Mouse (Mus musculus): Measurements from ENCODE around the gene Cd1d1. TPM values are rescaled to one million over a fixed set of nuclear protein-coding genes. Genes with fewer than 3 reads are reported as not detected.
A peak's percentile ranks its signal among the peaks of the same experiment; 100 is the strongest.

Gene Cd1d1
- polyA plus RNA-seq (2015; fragmentation: Nextera tagmentation; extraction: Ambion mirVana) = 30.0 and 30.5 TPM in 2 replicates

DNA sequence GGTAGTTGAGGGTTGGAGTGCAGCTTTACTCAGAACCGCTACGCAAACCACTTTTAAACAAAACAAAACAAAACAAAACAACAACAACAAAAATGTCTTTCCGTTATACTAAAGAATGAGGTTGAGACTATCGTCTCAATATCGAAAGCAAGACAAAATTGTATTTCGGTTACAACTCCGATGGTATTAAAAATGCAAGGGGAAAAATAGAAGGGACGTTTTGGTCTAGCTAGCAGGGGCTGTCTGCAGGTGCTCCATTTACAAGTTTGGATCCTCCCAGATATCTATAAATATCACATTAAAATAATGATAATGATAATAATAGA lies at the start of gene Cd1d1:
Cd1d1 (minus strand) TSS at position 27 of the 326 bp plus-strand sequence.
- no peaks in the 10 kb centered on the region for H3K9me3 ChIP-seq (ENCODE audit: control insufficient read depth, low read length)
- H3K4me3 ChIP-seq (ENCODE audit: low read length) = peak within 1 kb of the TSS; percentile 64
- peak within 1 kb of the TSS; percentile 82 for H3K9ac ChIP-seq (ENCODE audit: low read depth, low read length)
- no peaks in the 10 kb centered on the region for H3K36me3 ChIP-seq (ENCODE audit: control insufficient read depth, insufficient read depth, low read length)
- H3K4me2 ChIP-seq (ENCODE audit: low read depth, low read length) = peak within 1 kb of the TSS; percentile 63
- H3K27ac ChIP-seq (ENCODE audit: low read length) = peak within 1 kb of the TSS; percentile 84
- H3K27me3 ChIP-seq (replicated peaks; ENCODE audit: control insufficient read depth, insufficient read depth, low read length) = no peaks in the 10 kb centered on the region
- no peak for ATAC-seq
- H3K4me1 ChIP-seq (ENCODE audit: control insufficient read depth, insufficient read depth, low read length) = no peaks in the 10 kb centered on the region
- 26% methylated on average over 8 of the region's 8 CpGs for WGBS

DNA sequence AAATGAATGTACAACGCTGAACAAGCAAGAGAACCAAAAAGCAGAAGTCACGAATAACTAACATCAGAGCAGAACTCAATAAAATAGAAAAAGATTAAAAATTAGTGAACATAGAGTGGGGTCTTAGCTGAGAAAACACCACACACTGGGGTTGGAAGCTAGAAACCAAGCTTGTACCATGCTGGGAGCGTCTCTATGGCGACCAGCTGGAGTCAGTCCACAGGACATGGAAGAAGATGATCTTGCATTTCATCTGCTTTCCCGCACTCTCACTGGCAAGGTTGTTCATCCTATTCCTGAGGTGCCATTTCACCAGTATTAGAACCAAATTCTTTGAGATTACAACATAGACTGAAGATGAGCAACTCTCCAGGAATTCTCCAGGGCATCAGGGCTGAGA lies 48.6 kb upstream of the Cd1d1 start:
- no peak overlapping the region for H3K4me3 ChIP-seq (ENCODE audit: low read length)

DNA sequence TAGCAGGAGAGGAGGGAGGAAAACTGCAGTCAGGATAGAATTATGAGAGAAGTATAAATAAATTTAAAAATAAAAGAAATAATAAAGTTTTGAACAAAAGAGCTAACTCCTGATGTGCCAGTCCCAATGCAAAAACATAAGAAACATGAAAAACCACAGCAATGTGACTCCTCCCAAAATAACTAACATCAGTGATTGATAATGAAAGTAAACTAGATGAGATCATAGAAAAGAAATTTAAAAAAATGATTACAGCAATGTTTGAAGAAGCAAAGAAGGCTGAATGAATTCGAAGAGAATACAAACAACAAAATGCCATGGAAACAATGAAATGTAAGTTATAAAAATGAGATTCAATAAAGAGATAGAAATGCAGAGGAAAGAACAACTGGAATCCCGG lies 42.5 kb upstream of the Cd1d1 start:
- Histone ChIP-seq H3K27me3 (replicated peaks; ENCODE audit: control insufficient read depth, insufficient read depth, low read length) (no peaks in the 10 kb centered on the region), H3K9me3 (ENCODE audit: control insufficient read depth, low read length) (no peaks in the 10 kb centered on the region), H3K4me3 (ENCODE audit: low read length) (no peak overlapping the region), H3K9ac (ENCODE audit: low read depth, low read length) (no peak overlapping the region), H3K4me1 (ENCODE audit: control insufficient read depth, insufficient read depth, low read length) (no peaks in the 10 kb centered on the region), H3K36me3 (ENCODE audit: control insufficient read depth, insufficient read depth, low read length) (no peaks in the 10 kb centered on the region), H3K4me2 (ENCODE audit: low read depth, low read length) (no peak overlapping the region), H3K27ac (ENCODE audit: low read length) (no peak overlapping the region)
- no peak for ATAC-seq
- WGBS = 76% methylated on average over 2 of the region's 2 CpGs

More for the DNA sequence above, 48.6 kb upstream of the Cd1d1 start:
- Histone ChIP-seq H3K9me3 (ENCODE audit: control insufficient read depth, low read length) (no peaks in the 10 kb centered on the region), H3K9ac (ENCODE audit: low read depth, low read length) (no peak overlapping the region), H3K27ac (ENCODE audit: low read length) (no peak overlapping the region), H3K27me3 (replicated peaks; ENCODE audit: control insufficient read depth, insufficient read depth, low read length) (no peaks in the 10 kb centered on the region), H3K36me3 (ENCODE audit: control insufficient read depth, insufficient read depth, low read length) (no peaks in the 10 kb centered on the region), H3K4me2 (ENCODE audit: low read depth, low read length) (no peak overlapping the region), H3K4me1 (ENCODE audit: control insufficient read depth, insufficient read depth, low read length) (no peaks in the 10 kb centered on the region)
- no peak for ATAC-seq
- WGBS = 81% methylated on average over 5 of the region's 5 CpGs

DNA sequence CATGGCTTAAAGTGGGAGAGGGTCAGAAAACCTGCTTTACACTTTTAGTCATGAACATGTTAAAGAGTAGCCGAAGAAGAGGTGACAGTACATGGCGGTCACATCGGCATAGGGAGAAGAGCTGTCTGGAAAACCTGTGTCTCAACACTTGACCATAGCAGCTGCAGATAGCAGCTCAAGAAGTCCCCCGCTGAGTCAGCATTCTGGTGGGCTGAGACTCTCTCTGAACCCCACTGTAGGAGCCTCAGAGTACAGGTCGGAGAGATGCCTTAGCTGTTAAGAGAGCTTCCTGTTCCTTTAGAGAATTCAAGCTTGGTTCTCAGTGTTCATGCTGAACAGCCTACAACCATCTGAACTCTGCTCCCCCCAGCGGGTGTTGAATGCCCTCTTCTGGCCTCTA lies 39.3 kb upstream of the Cd1d1 start:
- Histone ChIP-seq H3K27ac (ENCODE audit: low read length) (no peak overlapping the region), H3K36me3 (ENCODE audit: control insufficient read depth, insufficient read depth, low read length) (no peaks in the 10 kb centered on the region), H3K4me3 (ENCODE audit: low read length) (no peak overlapping the region), H3K9me3 (ENCODE audit: control insufficient read depth, low read length) (no peaks in the 10 kb centered on the region), H3K4me1 (ENCODE audit: control insufficient read depth, insufficient read depth, low read length) (no peaks in the 10 kb centered on the region), H3K4me2 (ENCODE audit: low read depth, low read length) (no peak overlapping the region), H3K27me3 (replicated peaks; ENCODE audit: control insufficient read depth, insufficient read depth, low read length) (no peaks in the 10 kb centered on the region), H3K9ac (ENCODE audit: low read depth, low read length) (no peak overlapping the region)
- ATAC-seq = no peak
- 84% methylated on average over 6 of the region's 6 CpGs for WGBS

DNA sequence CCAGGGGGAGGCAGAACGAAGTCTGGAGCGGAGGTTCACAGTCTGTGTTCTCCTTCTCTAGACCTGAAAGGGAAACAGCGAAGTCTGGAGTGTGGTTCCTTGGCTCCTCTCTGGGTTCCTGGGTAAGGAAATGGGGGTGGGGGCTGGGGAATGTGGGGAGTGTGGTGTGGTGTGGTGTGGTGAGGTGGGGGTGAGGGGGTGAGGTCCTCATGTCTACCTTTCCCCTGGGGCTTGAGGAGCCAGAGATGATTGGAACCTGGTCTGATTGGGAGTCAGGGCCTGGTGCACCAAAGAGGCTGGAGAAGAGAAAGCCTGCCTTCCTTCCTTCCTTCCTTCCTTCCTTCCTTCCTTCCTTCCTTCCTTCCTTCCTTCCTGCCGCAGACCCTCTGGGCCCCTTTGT lies 34.8 kb upstream of the Cd1d1 start:
- Histone ChIP-seq H3K9ac (ENCODE audit: low read depth, low read length) (no peak overlapping the region), H3K4me3 (ENCODE audit: low read length) (no peak overlapping the region), H3K27ac (ENCODE audit: low read length) (no peak overlapping the region), H3K4me1 (ENCODE audit: control insufficient read depth, insufficient read depth, low read length) (no peaks in the 10 kb centered on the region), H3K4me2 (ENCODE audit: low read depth, low read length) (no peak overlapping the region), H3K9me3 (ENCODE audit: control insufficient read depth, low read length) (no peaks in the 10 kb centered on the region), H3K36me3 (ENCODE audit: control insufficient read depth, insufficient read depth, low read length) (no peaks in the 10 kb centered on the region), H3K27me3 (replicated peaks; ENCODE audit: control insufficient read depth, insufficient read depth, low read length) (no peaks in the 10 kb centered on the region)
- 91% methylated on average over 4 of the region's 4 CpGs for WGBS
- ATAC-seq = no peak

DNA sequence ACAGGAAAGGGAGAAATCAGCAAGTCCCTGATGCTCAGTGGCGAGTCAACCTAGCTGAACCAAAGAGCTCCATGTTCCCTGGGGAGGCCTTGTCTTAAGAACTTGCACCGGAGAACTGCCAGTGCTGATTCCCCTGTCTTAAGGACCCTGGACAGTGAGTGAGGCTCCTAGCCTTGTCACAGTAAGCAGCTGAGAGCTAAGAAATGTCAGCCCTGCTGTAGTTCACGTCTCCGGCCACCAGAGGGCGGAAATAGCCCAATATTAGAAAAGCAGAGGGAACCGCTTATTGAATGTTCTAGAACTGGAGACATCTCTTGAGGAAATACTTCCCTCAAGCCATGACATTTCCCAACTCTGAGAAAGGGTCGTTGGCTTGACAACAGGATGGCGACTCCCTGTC lies 34.1 kb upstream of the Cd1d1 start:
- no peak overlapping the region for H3K27ac ChIP-seq (ENCODE audit: low read length)
- H3K9ac ChIP-seq (ENCODE audit: low read depth, low read length) = no peak overlapping the region
- no peaks in the 10 kb centered on the region for H3K4me1 ChIP-seq (ENCODE audit: control insufficient read depth, insufficient read depth, low read length)
- H3K9me3 ChIP-seq (ENCODE audit: control insufficient read depth, low read length) = no peaks in the 10 kb centered on the region
- no peaks in the 10 kb centered on the region for H3K27me3 ChIP-seq (replicated peaks; ENCODE audit: control insufficient read depth, insufficient read depth, low read length)
- no peak for ATAC-seq
- no peak overlapping the region for H3K4me3 ChIP-seq (ENCODE audit: low read length)
- WGBS = 20% methylated on average over 8 of the region's 8 CpGs
- H3K4me2 ChIP-seq (ENCODE audit: low read depth, low read length) = no peak overlapping the region
- no peaks in the 10 kb centered on the region for H3K36me3 ChIP-seq (ENCODE audit: control insufficient read depth, insufficient read depth, low read length)

DNA sequence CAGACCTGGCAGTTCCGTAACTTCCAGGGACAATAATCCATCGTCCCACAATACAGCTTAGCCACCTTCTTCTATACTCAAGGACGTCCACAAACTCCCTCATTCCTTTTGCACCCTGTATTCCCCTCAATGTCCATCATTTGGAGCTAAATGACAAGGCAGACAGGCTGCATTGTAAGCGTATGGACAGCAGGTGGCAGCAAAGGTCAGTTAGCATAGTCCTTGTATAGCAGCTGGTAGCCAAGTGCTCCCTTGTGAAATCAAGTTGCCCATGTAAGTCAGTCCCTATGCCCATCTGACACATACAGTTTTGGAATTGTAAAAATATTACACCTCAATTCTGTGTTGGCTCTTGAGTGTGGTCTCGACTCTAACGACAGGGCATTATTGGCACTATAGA lies 31.6 kb upstream of the Cd1d1 start:
- H3K27me3 ChIP-seq (replicated peaks; ENCODE audit: control insufficient read depth, insufficient read depth, low read length) = no peaks in the 10 kb centered on the region
- no peak overlapping the region for H3K4me2 ChIP-seq (ENCODE audit: low read depth, low read length)
- H3K4me3 ChIP-seq (ENCODE audit: low read length) = no peak overlapping the region
- no peaks in the 10 kb centered on the region for H3K36me3 ChIP-seq (ENCODE audit: control insufficient read depth, insufficient read depth, low read length)
- no peak for ATAC-seq
- H3K27ac ChIP-seq (ENCODE audit: low read length) = no peak overlapping the region
- 21% methylated on average over 6 of the region's 6 CpGs for WGBS
- H3K9me3 ChIP-seq (ENCODE audit: control insufficient read depth, low read length) = no peaks in the 10 kb centered on the region
- no peak overlapping the region for H3K9ac ChIP-seq (ENCODE audit: low read depth, low read length)
- no peaks in the 10 kb centered on the region for H3K4me1 ChIP-seq (ENCODE audit: control insufficient read depth, insufficient read depth, low read length)

DNA sequence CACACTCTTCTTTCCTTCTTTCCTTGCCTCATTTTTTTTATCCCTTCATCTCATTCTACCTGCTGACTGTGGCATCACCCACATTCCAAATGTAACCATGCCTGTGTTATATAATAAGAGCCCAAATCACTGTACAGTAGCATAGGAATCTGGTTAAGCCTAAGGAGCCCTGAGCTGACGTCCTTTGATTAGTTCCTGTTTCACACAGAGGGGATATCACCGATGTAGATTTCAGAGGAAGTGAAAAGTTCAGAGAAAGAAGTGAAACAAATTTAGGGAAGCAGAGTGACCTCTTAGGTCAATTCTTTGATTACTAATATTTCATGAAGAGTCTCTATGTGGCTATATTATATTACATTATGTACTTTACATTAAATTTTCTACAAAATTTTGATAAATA lies 18.5 kb upstream of the Cd1d1 start:
- no peak overlapping the region for H3K4me2 ChIP-seq (ENCODE audit: low read depth, low read length)
- no peak for ATAC-seq
- no peak overlapping the region for H3K27ac ChIP-seq (ENCODE audit: low read length)
- H3K27me3 ChIP-seq (replicated peaks; ENCODE audit: control insufficient read depth, insufficient read depth, low read length) = no peaks in the 10 kb centered on the region
- H3K4me3 ChIP-seq (ENCODE audit: low read length) = no peak overlapping the region
- no peaks in the 10 kb centered on the region for H3K4me1 ChIP-seq (ENCODE audit: control insufficient read depth, insufficient read depth, low read length)
- H3K36me3 ChIP-seq (ENCODE audit: control insufficient read depth, insufficient read depth, low read length) = no peaks in the 10 kb centered on the region
- H3K9ac ChIP-seq (ENCODE audit: low read depth, low read length) = no peak overlapping the region
- no peaks in the 10 kb centered on the region for H3K9me3 ChIP-seq (ENCODE audit: control insufficient read depth, low read length)
- WGBS = 71% methylated on average over 2 of the region's 2 CpGs

DNA sequence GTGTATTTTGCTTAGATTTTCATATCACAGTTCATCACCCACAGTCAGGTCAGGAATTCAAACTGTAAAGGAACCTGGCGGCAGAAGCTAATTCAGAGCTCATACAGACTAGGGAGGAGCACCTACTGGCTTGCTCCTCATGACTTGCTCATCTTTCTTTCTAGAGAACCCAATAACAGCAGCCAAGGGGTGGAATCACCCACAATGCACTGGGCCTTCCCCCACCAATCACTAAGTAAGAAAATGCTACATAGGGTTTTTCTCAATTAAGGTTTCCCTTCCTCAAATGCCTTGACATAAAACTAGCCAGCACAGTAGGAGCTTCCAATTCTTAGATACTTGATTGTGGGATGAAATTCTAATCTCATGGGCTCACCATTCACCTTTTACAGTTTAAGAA lies 17.8 kb upstream of the Cd1d1 start:
- H3K4me1 ChIP-seq (ENCODE audit: control insufficient read depth, insufficient read depth, low read length) = no peaks in the 10 kb centered on the region
- H3K36me3 ChIP-seq (ENCODE audit: control insufficient read depth, insufficient read depth, low read length) = no peaks in the 10 kb centered on the region
- ATAC-seq = no peak
- no peaks in the 10 kb centered on the region for H3K9me3 ChIP-seq (ENCODE audit: control insufficient read depth, low read length)
- H3K4me3 ChIP-seq (ENCODE audit: low read length) = no peak overlapping the region
- 91% methylated on average over 1 of the region's 1 CpGs for WGBS
- no peak overlapping the region for H3K27ac ChIP-seq (ENCODE audit: low read length)
- no peaks in the 10 kb centered on the region for H3K27me3 ChIP-seq (replicated peaks; ENCODE audit: control insufficient read depth, insufficient read depth, low read length)
- no peak overlapping the region for H3K4me2 ChIP-seq (ENCODE audit: low read depth, low read length)
- no peak overlapping the region for H3K9ac ChIP-seq (ENCODE audit: low read depth, low read length)

DNA sequence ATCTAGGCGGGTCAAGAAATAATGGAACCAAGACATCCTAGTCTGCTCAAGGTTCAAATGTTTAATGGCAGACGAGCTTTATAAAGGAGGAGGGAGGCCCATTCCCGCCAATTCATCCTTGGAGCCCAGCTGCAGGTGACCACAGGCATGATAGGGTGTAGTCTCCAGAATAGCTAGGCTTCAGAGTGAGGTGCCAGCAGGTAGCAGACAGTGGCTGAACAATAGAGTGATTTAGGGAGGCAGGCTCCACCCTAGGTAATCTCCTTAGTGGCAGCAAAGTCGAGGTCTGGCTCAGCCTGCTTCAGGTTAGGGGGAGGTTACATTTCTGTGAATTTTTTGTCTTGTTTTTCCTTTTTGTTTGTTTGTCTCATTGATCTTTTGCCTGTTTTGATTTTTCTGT lies 16.7 kb upstream of the Cd1d1 start:
- Histone ChIP-seq H3K4me1 (ENCODE audit: control insufficient read depth, insufficient read depth, low read length) (no peaks in the 10 kb centered on the region), H3K27ac (ENCODE audit: low read length) (no peak overlapping the region), H3K36me3 (ENCODE audit: control insufficient read depth, insufficient read depth, low read length) (no peaks in the 10 kb centered on the region), H3K27me3 (replicated peaks; ENCODE audit: control insufficient read depth, insufficient read depth, low read length) (no peaks in the 10 kb centered on the region), H3K4me3 (ENCODE audit: low read length) (no peak overlapping the region), H3K9me3 (ENCODE audit: control insufficient read depth, low read length) (no peaks in the 10 kb centered on the region), H3K9ac (ENCODE audit: low read depth, low read length) (no peak overlapping the region), H3K4me2 (ENCODE audit: low read depth, low read length) (no peak overlapping the region)
- ATAC-seq = no peak
- WGBS = 64% methylated on average over 4 of the region's 4 CpGs

Measured in intestine, embryonic 16.5 days (tissue).